Mouse (Mus musculus) heart, embryonic 13.5 days (tissue): Measurements from ENCODE around the gene Krt78. TPM values are rescaled to one million over a fixed set of nuclear protein-coding genes. Genes with fewer than 3 reads are reported as not detected.
A peak's percentile ranks its signal among the peaks of the same experiment; 100 is the strongest.

Experiments used
- ATAC-seq: fragments of 200-750 bp; cut with Nextera tagmentation; 2 replicates; pipeline ENCODE4 v1.8.0; 2017; ENCODE audit warnings: moderate TSS enrichment; ENCODE audit not compliant: insufficient number of reproducible peaks, low FRiP score, low TSS enrichment; ENCODE audit errors: extremely low read depth
- H3K27ac ChIP-seq: fragments of 300-500 bp; sonication (generic); replicated peaks from 2 replicates; pipeline ENCODE4 v1.5.1; 2015; ENCODE audit warnings: moderate library complexity, mild to moderate bottlenecking, inconsistent platforms
- H3K27me3 ChIP-seq: fragments of 300-500 bp; sonication (generic); replicated peaks from 2 replicates; pipeline ENCODE4 v1.6.1; 2015; ENCODE audit warnings: mild to moderate bottlenecking, inconsistent platforms
- H3K36me3 ChIP-seq: fragments of 300-500 bp; sonication (generic); 2 replicates; pipeline ENCODE4 v1.6.1; 2015; ENCODE audit warnings: mild to moderate bottlenecking, inconsistent platforms
- H3K4me1 ChIP-seq: fragments of 300-500 bp; sonication (generic); 2 replicates; pipeline ENCODE4 v1.6.1; 2015; ENCODE audit warnings: inconsistent platforms
- H3K4me2 ChIP-seq: fragments of 300-500 bp; sonication (generic); 2 replicates; pipeline ENCODE4 v1.6.1; 2015; ENCODE audit warnings: inconsistent platforms, mild to moderate bottlenecking, moderate library complexity
- H3K4me3 ChIP-seq: fragments of 300-500 bp; sonication (generic); 2 replicates; pipeline ENCODE4 v1.5.1; 2015; ENCODE audit warnings: moderate library complexity, mild to moderate bottlenecking, inconsistent platforms
- H3K9ac ChIP-seq: fragments of 300-500 bp; sonication (generic); 2 replicates; pipeline ENCODE4 v1.6.1; 2015; ENCODE audit warnings: inconsistent platforms, mild to moderate bottlenecking, moderate library complexity
- H3K9me3 ChIP-seq: fragments of 300-500 bp; sonication (generic); 2 replicates; pipeline ENCODE4 v1.6.1; 2016; ENCODE audit warnings: inconsistent platforms
- WGBS: fragments of 180-500 bp; shearing (Covaris S2); methylation state at CpG from one replicate; pipeline ENCODE4 v1.1.7; 2015; ENCODE audit warnings: mixed read lengths; 5-methylcytosine and 5-hydroxymethylcytosine counted together
- polyA plus RNA-seq: library from polyadenylated mRNA; unstranded; fragments of >200 nt; fragmentation: Nextera tagmentation; extraction: Ambion mirVana; gene quantifications from 2 replicates; pipeline ENCODE4 v1.2.1, GENCODE M21; 2015

The Krt78 gene
- polyA plus RNA-seq, 1 experiment from 2014 or later: not detected

DNA sequence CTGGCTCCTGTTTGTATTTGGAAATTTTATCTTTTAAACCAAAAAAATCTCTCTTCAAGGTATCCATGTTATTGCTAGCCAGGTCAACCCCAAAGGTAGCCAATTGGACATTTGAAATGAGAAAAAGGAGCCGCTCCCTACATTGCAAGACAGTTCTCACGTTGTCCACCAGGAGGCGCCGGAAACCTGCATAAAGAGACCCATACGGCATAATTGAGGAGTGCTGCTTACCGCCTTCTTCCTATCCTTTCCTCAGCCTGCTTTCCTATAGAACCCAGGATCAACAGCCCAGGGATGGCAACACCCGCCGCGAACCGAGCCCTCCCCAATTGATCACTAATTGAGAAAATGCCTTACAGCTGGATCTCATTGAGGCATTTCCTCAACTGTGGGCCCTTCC lies 34.0 kb upstream of the Krt78 start:
- H3K27ac ChIP-seq: no peak overlapping the region
- no peaks in the 10 kb centered on the region for H3K27me3 ChIP-seq
- WGBS: under 1% methylated on average over 10 of the region's 10 CpGs
- H3K4me1 ChIP-seq: 0 out of 2 replicates have a peak, but pooled peaks cover 7% of the 10 kb centered on the region
- H3K4me3 ChIP-seq: no peak overlapping the region
- H3K4me2 ChIP-seq: 0 out of 2 replicates have a peak overlapping the region, but pooled peaks have one; percentile 33
- H3K9me3 ChIP-seq: no peaks in the 10 kb centered on the region
- ATAC-seq: no peak
- H3K9ac ChIP-seq: peak overlapping the region; percentile 20; the same call in 1 of the 2 replicates
- H3K36me3 ChIP-seq: no peaks in the 10 kb centered on the region

DNA sequence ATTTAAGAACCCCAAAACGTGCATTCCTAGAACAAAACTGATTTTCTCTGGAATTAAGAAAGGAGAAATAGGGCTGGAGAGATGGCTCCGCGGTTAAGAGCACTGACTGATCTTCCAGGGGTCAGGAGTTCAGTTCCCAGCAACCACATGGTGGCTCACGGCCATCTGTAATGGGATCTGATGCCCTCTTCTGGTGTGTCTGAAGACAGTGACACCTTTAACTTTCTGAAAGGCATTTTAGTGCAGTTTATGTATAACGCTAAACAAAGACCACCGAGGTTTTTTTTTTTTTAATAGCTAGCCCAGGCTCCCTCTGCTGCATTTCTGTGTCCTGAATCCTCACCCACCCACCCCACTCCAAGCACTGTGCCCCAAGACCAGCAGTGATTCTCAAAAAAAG lies 30.7 kb upstream of the Krt78 start:
- Histone ChIP-seq H3K4me1 (0 out of 2 replicates have a peak, but pooled peaks cover 7% of the 10 kb centered on the region), H3K4me2 (peak overlapping the region; percentile 64), H3K27ac (no peak overlapping the region), H3K36me3 (no peaks in the 10 kb centered on the region), H3K27me3 (no peaks in the 10 kb centered on the region), H3K4me3 (no peak overlapping the region), H3K9me3 (no peaks in the 10 kb centered on the region), H3K9ac (peak overlapping the region; percentile 63; the same call in 1 of the 2 replicates)
- WGBS: 15% methylated on average over 6 of the region's 6 CpGs
- no peak for ATAC-seq

DNA sequence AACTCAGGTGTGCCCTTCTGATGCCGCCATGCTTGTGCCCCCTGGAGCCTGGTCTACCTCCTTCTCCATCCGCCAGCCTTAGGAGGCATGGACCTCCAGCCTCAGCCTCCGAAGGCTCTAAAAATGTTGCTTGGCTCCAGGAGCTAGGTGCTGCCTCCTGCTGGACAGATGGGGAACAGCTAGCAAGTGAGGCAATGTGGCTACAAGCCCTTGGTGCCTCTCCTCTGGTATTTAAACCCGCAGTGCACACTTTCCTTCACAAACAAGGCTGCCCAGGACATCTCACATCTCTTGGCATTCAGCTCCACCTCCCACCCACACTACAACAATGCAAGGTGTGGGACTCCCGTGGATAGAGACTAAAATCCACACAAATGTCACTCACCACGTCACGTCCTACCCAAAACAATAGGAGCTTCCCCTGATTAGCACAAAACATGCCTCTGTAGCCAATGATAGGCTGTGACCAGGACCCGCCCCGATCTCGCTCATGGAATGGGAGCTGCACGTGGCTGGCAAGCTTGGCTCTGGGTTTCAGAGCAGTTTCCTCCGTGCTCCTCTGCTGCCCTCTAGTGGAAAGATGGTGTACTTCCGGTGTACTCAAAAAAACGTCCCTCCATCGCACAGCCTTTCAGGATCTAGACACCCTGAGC lies 30.0 kb upstream of the Krt78 start:
- Histone ChIP-seq H3K27me3 (no peaks in the 10 kb centered on the region), H3K27ac (peak overlapping the region; percentile 58), H3K4me3 (peak overlapping the region; percentile 36), H3K4me2 (peak overlapping the region; percentile 64), H3K9ac (peak overlapping the region; percentile 65), H3K36me3 (no peaks in the 10 kb centered on the region), H3K9me3 (no peaks in the 10 kb centered on the region), H3K4me1 (0 out of 2 replicates have a peak, but pooled peaks cover 7% of the 10 kb centered on the region)
- peak; percentile 67; the same call in 1 of the 2 replicates for ATAC-seq
- WGBS: 2% methylated on average over 15 of the region's 15 CpGs

DNA sequence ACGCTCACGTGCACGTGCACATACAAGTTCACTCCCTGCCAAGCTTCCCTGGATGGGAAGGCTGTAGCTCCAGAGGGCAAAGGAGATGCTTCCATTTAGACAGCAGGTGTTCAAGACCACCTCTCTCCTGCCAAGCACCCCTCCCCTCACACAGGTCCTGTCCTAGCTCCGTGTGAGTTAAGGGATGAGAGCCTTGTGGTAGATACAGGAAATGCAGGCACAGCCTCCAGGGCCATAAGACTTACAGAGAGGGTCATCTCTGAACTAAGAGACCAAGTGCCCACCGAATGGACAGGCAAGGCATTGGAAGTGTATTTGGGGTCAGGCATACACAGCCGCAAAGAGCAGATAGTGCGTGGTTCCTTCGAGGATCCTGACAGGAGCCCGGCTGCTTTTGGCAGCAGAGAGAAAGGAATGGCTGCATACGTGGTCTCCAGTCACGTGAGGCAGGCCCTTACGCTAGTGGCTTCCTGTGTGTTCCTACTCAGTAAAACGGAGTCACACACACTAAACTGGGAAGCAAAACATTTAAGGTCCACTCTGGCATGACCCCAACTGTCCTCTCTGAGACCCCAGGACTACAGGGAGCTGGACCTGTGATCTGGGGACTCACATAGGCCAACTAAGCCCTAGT lies 29.3 kb upstream of the Krt78 start:
- Histone ChIP-seq H3K27me3 (no peaks in the 10 kb centered on the region), H3K36me3 (no peaks in the 10 kb centered on the region), H3K27ac (0 out of 2 replicates have a peak overlapping the region, but pooled peaks have one; percentile 58), H3K4me1 (peaks cover 5% of the 10 kb centered on the region; the same call in 1 of the 2 replicates), H3K4me3 (no peak overlapping the region), H3K4me2 (peak overlapping the region; percentile 64; the same call in 1 of the 2 replicates), H3K9me3 (no peaks in the 10 kb centered on the region), H3K9ac (no peak overlapping the region)
- 71% methylated on average over 13 of the region's 13 CpGs for WGBS
- no peak for ATAC-seq

DNA sequence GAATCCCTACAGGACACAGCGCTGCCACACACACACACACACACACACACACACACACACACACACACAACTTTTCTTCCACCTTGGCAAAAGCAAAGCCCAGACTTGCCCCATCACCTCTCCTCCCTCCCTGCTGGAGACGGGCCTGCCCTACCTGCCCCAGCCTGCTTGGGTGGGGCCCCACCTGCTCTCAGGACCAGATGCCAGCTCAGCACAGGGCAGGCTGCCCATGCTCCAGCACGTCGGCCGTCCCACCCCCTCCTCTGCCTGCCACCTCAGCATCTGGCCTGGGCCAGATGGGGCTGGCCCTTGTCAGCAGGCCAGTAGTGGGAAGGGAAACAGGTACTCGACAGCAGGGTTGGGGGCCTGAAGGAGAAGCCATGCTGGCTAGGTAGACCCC lies 26.8 kb upstream of the Krt78 start:
- Histone ChIP-seq H3K9ac (0 out of 2 replicates have a peak overlapping the region, but pooled peaks have one; percentile 24), H3K27me3 (no peaks in the 10 kb centered on the region), H3K4me3 (no peak overlapping the region), H3K9me3 (no peaks in the 10 kb centered on the region), H3K36me3 (no peaks in the 10 kb centered on the region), H3K27ac (no peak overlapping the region; the same call in 1 of the 2 replicates), H3K4me2 (no peak overlapping the region), H3K4me1 (peaks cover 28% of the 10 kb centered on the region)
- ATAC-seq: no peak
- WGBS: 64% methylated on average over 6 of the region's 6 CpGs

DNA sequence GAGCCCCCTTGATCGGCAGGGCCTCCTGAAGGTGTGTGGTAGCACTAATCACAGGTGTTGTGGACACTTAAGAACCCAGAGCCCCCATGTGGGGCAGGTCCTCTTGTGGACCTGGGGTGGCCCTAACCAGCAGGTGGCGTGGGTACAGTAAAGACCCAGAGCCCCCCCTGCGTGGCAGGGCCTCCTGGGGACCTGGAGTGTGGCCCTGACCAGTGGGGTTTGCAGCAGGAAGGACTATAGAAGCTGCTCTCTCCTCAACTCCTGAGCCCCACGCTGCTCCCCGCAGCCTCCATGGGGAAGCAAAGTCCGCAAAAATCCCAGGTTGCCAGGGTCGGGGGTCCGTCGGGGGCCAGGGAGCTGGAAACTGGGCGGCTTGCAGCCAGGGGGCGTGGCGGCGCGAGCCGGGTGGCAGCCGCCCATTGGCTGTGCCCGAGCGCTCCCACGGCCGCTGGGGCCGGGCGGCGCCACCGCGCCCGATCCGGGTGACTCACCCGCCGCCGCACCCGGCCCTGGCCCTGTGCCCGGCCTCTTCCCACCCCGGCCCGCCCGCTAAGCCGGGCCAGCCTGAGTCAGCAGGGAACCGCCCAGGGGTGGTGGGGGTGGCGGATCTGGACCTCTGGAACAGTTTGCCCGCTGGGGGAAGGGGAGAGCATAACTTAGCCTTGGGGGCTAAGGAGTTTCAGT lies 23.1 kb upstream of the Krt78 start:
- Histone ChIP-seq H3K4me3 (peak overlapping the region; percentile 44), H3K27ac (peak overlapping the region; percentile 78), H3K36me3 (no peaks in the 10 kb centered on the region), H3K9me3 (no peaks in the 10 kb centered on the region), H3K4me1 (peaks cover 34% of the 10 kb centered on the region), H3K4me2 (peak overlapping the region; percentile 75), H3K9ac (peak overlapping the region; percentile 78), H3K27me3 (peaks cover 16% of the 10 kb centered on the region)
- ATAC-seq: peak; percentile 90
- 3% methylated on average over 36 of the region's 39 CpGs for WGBS

DNA sequence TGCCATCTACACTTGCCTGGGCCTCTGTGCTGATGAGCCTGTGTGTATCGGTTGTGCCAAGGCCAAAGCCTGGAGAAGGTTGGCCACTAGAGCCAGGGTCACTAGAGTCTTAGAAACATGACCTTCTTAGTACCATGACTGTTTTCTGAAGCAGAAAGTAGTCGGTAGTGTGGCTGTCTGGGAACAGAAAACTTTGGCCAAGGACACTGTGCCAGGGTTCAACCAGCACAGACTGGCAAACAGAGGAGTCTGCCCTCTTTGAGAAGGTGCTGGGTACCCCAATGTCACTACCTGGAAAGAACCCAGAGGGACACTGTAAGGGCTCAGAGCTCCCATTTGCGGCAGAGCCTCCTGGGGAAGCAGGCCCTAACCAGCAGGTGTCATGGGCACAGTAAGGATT lies 22.6 kb upstream of the Krt78 start:
- Histone ChIP-seq H3K9ac (peak overlapping the region; percentile 78), H3K27ac (peak overlapping the region; percentile 78), H3K36me3 (no peaks in the 10 kb centered on the region), H3K27me3 (peaks cover 22% of the 10 kb centered on the region), H3K4me1 (peaks cover 34% of the 10 kb centered on the region), H3K9me3 (no peaks in the 10 kb centered on the region), H3K4me3 (peak overlapping the region; percentile 44; the same call in 1 of the 2 replicates), H3K4me2 (peak overlapping the region; percentile 75)
- ATAC-seq: no peak
- 55% methylated on average over 3 of the region's 3 CpGs for WGBS

DNA sequence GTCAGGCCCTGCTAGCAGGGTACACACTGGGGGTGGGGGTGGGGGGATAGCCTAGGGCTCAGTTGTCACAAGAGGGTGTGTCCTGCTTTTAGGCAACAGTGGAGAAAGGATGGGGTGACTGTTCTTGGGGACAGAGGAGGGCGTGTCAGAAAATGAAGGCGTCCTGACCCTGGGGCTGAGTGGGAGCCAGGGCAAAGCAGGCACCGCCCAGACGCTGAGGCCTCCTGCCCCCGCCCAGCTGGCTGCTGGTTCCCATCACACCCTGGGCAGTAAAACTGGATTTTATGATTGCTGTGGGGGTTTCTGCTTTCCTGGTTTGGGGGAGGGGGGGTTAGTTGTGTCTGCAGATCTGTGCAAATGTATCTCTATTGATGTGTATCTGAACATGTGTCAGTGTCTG lies 21.9 kb upstream of the Krt78 start:
- peaks cover 27% of the 10 kb centered on the region for H3K27me3 ChIP-seq
- 68% methylated on average over 5 of the region's 5 CpGs for WGBS
- H3K36me3 ChIP-seq: no peaks in the 10 kb centered on the region
- peak overlapping the region; percentile 78; the same call in 1 of the 2 replicates for H3K27ac ChIP-seq
- no peaks in the 10 kb centered on the region for H3K9me3 ChIP-seq
- H3K4me1 ChIP-seq: peaks cover 34% of the 10 kb centered on the region
- ATAC-seq: no peak
- H3K9ac ChIP-seq: peak overlapping the region; percentile 11; the same call in 1 of the 2 replicates
- no peak overlapping the region for H3K4me3 ChIP-seq
- no peak overlapping the region for H3K4me2 ChIP-seq

DNA sequence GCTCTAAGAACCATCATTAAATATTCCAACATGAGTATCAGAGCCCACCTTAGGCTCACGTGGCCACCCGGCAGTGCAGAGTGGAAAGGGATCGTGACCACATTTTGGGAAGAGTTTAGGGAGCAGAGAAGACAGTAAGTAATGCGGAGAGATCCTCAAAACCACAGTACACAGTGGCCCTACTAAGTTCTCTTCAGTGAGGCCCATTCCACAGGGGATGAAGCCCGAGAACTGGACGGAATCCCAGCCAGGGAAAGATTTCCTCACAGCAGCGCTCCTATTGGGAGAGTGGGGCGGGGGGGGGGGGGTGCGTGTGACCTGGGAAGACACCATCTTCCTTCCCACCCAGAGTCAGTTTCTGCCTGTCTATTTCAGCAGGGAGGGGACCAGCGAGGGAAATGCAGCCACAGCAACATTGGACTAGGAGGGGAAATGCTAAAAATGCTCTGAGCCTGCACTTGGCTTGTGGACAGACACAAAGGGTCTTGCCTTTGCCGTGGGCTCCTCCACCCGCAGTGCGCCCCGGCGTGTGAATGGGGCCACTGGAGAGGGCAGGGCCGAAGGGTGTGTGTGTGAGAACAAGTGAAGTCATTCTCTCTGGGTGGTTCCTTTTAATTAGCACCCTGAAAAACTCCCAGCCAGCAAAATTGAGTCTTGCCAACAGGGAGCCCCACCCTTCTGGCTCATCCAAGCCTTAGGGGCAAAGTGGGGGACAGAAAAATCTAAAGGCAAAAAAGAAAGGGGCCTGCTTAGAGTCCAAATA lies 20.2 kb upstream of the Krt78 start:
- Histone ChIP-seq H3K4me1 (peaks cover 34% of the 10 kb centered on the region), H3K27ac (no peak overlapping the region), H3K4me3 (no peak overlapping the region), H3K9me3 (no peaks in the 10 kb centered on the region), H3K36me3 (no peaks in the 10 kb centered on the region), H3K9ac (peak overlapping the region; percentile 5; the same call in 1 of the 2 replicates), H3K4me2 (no peak overlapping the region; the same call in 1 of the 2 replicates), H3K27me3 (peaks cover 28% of the 10 kb centered on the region)
- WGBS: 51% methylated on average over 16 of the region's 16 CpGs
- ATAC-seq: no peak

DNA sequence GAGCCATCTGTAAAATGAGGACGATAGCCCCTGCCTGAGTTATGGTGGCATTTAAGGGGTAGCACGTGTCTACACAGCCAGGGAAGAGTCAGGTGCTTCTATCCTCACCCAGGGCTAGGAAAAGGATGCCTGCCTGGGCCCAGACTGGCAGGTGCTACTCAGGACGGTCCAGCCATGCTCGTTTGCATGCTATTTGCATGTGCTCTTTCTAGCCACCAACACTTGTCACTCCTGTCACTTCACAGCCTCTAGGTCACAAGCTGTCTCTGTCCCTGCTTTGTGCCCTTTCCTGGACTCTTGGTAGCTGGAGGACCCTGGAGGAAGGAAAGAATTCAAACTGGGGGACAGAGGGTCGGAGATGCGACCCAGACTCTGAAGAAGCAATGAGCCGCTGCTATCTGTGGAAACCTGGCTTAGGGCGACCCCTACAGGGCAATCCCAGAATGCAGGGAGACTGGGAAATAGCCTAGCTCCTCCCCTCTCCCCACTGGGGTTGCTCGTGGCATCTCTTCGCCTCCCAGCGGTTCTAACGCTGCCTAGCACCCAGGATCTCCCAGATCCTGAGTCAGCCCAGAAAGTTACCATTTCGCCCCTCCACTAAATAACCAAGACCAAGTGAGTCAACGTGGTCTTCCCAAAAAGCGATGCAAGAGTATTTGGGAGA lies 19.5 kb upstream of the Krt78 start:
- no peaks in the 10 kb centered on the region for H3K36me3 ChIP-seq
- H3K27me3 ChIP-seq: peaks cover 28% of the 10 kb centered on the region
- peaks cover 34% of the 10 kb centered on the region for H3K4me1 ChIP-seq
- no peak overlapping the region for H3K27ac ChIP-seq
- no peaks in the 10 kb centered on the region for H3K9me3 ChIP-seq
- ATAC-seq: no peak
- no peak overlapping the region; the same call in 1 of the 2 replicates for H3K4me2 ChIP-seq
- H3K9ac ChIP-seq: no peak overlapping the region
- no peak overlapping the region for H3K4me3 ChIP-seq
- WGBS: 12% methylated on average over 15 of the region's 15 CpGs
